Mouse (Mus musculus): Measurements from ENCODE around the gene Trip6.

Gene Trip6

GRCm38 (mm10) chr5:137263897-137264720, 50.1 kb downstream of the Trip6 start:
- DNase-seq (ENCODE audit: low read depth) = no peak

Measured in naive thymus-derived CD4-positive, alpha-beta T cell, adult 2 months (primary cell).